In the genomic region with DNA sequence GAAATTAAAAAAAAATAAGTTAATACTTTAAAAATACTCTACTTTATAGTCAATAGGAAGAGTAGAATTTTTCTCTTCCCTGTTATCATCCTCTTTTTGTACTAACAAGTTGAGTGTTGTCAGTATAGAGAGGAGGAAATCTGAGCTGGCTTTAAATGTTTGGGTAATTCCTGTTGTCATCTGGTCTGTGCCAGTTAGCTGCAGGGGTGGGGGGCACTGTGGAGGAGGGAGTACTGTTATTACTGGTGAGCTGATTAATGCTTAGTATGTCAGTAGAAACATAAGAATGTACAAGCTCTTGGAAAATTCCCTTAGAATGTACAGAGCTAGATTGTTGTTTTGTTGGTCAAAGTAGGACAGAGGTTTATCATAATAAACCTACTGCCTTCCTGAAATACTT, we compare ENCODE assay signal across 29 mouse cellular contexts. TPM values are rescaled to one million over a fixed set of nuclear protein-coding genes. Genes with fewer than 3 reads are reported as not detected.
"Had no signal": no experiment of that assay in that cellular context is flagged by ENCODE, and none has a peak within 500 bp of the region (broad histone marks: within the 10 kb centered on the region; RNA-seq: fewer than 3 reads in every experiment).

No protein-coding gene starts in this region.

- H3K27ac ChIP-seq: heart, adult 2 months; heart, embryonic 13.5 days; heart, embryonic 15.5 days; hindbrain, embryonic 13.5 days; hindbrain, embryonic 15.5 days; hindbrain, postnatal 0 days; left cerebral cortex, adult 2 months; limb, embryonic 10.5 days; limb, embryonic 12.5 days; liver, embryonic 13.5 days; liver, embryonic 15.5 days had no signal

- DNase-seq: gastrocnemius, postnatal 14 days; gastrocnemius, postnatal 36 days; heart, adult 11 months; heart, adult 2 months; heart, postnatal 14 days; heart, postnatal 36 days; kidney, adult 11 months; kidney, adult 2 months; liver; liver, embryonic 13.5 days; liver, postnatal 0 days had no signal

- H3K4me1 ChIP-seq: heart, embryonic 13.5 days; heart, embryonic 15.5 days; hindbrain, embryonic 13.5 days; hindbrain, embryonic 15.5 days; limb, embryonic 10.5 days; limb, embryonic 12.5 days; liver, embryonic 13.5 days; liver, embryonic 15.5 days had no signal

- ATAC-seq: hindbrain, postnatal 0 days; intestine, embryonic 16.5 days; liver, postnatal 0 days had no signal

- H3K36me3 ChIP-seq: heart, embryonic 13.5 days; heart, embryonic 15.5 days; hindbrain, embryonic 13.5 days; hindbrain, embryonic 15.5 days; limb, embryonic 10.5 days; limb, embryonic 12.5 days; liver, embryonic 13.5 days; liver, embryonic 15.5 days had no signal

- H3K9ac ChIP-seq: heart, embryonic 13.5 days; heart, embryonic 15.5 days; hindbrain, embryonic 13.5 days; hindbrain, embryonic 15.5 days; limb, embryonic 12.5 days; liver, embryonic 13.5 days; liver, embryonic 15.5 days; liver, postnatal 0 days had no signal

- H3K4me2 ChIP-seq: heart, embryonic 11.5 days; heart, embryonic 13.5 days; heart, embryonic 15.5 days; hindbrain, embryonic 13.5 days; hindbrain, embryonic 15.5 days; limb, embryonic 12.5 days; liver, embryonic 11.5 days; liver, embryonic 13.5 days; liver, embryonic 15.5 days had no signal

- H3K27me3 ChIP-seq: heart, embryonic 13.5 days; heart, embryonic 15.5 days; hindbrain, embryonic 13.5 days; hindbrain, embryonic 15.5 days; limb, embryonic 12.5 days; liver, embryonic 13.5 days; liver, embryonic 15.5 days had no signal

- H3K4me3 ChIP-seq: heart, adult 2 months; heart, embryonic 13.5 days; heart, embryonic 15.5 days; hindbrain, embryonic 13.5 days; hindbrain, embryonic 15.5 days; left cerebral cortex, adult 2 months; limb, embryonic 10.5 days; limb, embryonic 12.5 days; liver, embryonic 13.5 days; liver, embryonic 15.5 days had no signal

- H3K9me3 ChIP-seq: heart, embryonic 13.5 days; heart, embryonic 15.5 days; hindbrain, embryonic 13.5 days; hindbrain, embryonic 15.5 days; limb, embryonic 10.5 days; limb, embryonic 12.5 days; liver, embryonic 13.5 days; liver, embryonic 15.5 days had no signal

RNA-seq across cellular contexts. Expression of a gene that starts 36.7 kb away (rescaled TPM):
- total RNA-seq: gastrocnemius, adult 18-20 months; gastrocnemius, adult 8-10 months; gastrocnemius, postnatal 14 days; gastrocnemius, postnatal 36 days; heart, adult 2 months; heart, postnatal 14 days; heart, postnatal 36 days; hematopoietic stem cell, adult 5-6 weeks had no signal
- polyA plus RNA-seq: gonadal fat pad, adult 2 months; heart, adult 2 months; heart, postnatal 0 days; intestine, embryonic 16.5 days; kidney, adult 2 months; large intestine, adult 2 months; liver, embryonic 11.5 days had no signal
